Mouse (Mus musculus) cerebellum, adult 2 months (tissue): Measurements from ENCODE around the gene Gpc6.

Source experiments
- CTCF ChIP-seq: fragments of 200-500 bp; IDR thresholded peaks from 2 replicates; pipeline ENCODE4 v1.5.1; 2011; ENCODE audit warnings: low read depth, mild to moderate bottlenecking, control low read depth, low read length, moderate library complexity, borderline replicate concordance; ENCODE audit not compliant: insufficient read depth
- POLR2A ChIP-seq: fragments of 200-500 bp; IDR thresholded peaks from 2 replicates; pipeline ENCODE4 v1.6.1; 2011; ENCODE audit warnings: low read length, control low read depth, borderline replicate concordance; ENCODE audit not compliant: insufficient read depth

DNA sequence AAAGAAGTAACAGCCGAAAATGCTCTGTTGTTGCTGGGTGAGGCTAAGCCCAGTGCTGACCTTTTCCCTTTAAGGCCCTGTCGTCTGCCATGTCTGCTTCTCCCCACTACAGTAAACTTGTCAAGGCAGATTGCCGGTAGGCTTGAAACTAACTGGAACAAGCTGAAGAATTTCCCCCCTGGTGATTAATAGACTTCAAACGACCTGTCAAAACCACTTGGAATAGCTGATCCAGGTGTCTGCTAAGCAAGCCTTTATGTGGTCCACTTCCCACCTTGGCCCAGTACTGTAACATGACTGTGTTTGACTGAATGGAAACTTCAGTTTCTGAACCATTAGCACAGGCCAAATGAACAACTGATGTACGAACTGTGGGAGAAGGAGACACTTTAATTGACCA is 856.6 kb downstream of the Gpc6 start:
- no peak for TF ChIP-seq CTCF
- no peak for TF ChIP-seq POLR2A
